Mouse (Mus musculus) brain, embryonic 14.5 days (tissue): Measurements from ENCODE around the gene Npepl1. TPM values are rescaled to one million over a fixed set of nuclear protein-coding genes. Genes with fewer than 3 reads are reported as not detected.

ENCODE experiments used
- DNase-seq: peaks from one replicate; pipeline ENCODE4 v3.0.0-alpha.2; 2011; ENCODE audit warnings: low read depth
- CTCF ChIP-seq: fragments of 200-500 bp; IDR thresholded peaks from 2 replicates; pipeline ENCODE4 v1.5.1; 2012; ENCODE audit warnings: inconsistent platforms, mild to moderate bottlenecking, moderate library complexity, borderline replicate concordance; ENCODE audit not compliant: insufficient read depth, insufficient read length; ENCODE audit errors: extremely low read depth
- POLR2A ChIP-seq: fragments of 200-500 bp; IDR thresholded peaks from 2 replicates; pipeline ENCODE4 v1.6.1; 2012; ENCODE audit warnings: mild to moderate bottlenecking, inconsistent platforms, borderline replicate concordance; ENCODE audit not compliant: poor library complexity, insufficient read depth, insufficient read length, severe bottlenecking; ENCODE audit errors: extremely low read depth
- polyA plus RNA-seq: library from polyadenylated mRNA; depleted of rRNA; stranded (reverse); fragments of >200 nt; gene quantifications from 2 replicates; pipeline ENCODE4 v1.2.3, GENCODE M21; 2012

Gene Npepl1
- polyA plus RNA-seq, 1 experiment = 32.7 TPM

DNA sequence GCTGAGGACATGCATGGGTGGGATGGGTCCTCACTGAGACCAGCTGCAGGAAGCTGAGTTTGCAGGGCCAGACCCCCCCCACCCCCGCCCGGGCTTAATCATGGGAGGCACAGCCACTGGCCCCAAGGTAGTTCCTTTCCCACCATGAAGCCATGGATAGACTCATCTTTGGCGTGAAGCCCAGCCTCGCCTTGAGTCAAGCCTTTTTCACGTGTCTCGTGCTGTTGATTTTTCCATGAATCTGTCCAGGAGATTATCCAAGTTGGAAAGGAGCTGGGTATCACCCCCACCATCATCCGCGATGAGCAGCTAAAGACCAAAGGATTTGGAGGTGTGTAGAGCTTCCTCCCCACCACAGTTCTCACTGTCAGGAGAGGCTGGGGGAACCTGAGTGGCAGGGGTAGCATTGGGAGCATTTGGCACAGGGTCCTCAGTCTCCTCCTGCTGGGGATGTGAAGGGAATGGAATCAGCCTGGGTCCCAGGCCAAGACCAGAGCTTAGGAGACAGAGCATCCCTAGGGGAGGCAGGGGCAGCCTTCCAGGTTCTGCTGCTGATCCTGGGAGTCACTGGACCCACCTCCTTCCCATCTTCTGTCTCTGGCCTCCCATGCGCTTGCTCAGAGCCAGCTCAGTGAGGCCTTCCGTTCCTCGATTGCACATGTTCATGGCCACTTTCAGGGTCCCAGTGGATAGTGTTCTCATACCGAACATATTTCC is 4.2 kb downstream of the Npepl1 start:
- DNase-seq = no peak

DNA sequence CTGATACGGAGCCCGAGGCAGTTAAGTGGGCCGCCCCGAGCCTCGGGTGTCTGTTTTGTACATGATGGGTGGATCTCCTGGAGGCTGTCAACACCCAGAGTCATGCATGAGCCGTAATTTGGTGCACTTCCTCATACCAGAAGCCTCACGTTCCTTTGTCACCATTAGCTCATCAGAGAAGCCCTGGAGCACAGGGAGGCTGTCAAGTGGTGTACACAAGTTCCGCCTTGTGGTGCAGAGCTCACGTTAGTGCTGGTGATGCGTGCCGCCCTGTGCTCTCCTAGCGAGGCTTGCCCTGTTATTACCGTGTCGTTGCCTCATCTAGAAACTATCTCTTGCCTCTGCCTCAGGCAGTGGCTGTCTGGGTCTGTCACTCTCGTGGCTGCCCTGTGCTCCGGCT is 6.8 kb downstream of the Npepl1 start:
- peak; percentile 41 for DNase-seq
- TF ChIP-seq POLR2A = no peak
- TF ChIP-seq CTCF = no peak

More for the DNA sequence above, 4.2 kb downstream of the Npepl1 start:
- TF ChIP-seq POLR2A (no peak), CTCF (no peak)

DNA sequence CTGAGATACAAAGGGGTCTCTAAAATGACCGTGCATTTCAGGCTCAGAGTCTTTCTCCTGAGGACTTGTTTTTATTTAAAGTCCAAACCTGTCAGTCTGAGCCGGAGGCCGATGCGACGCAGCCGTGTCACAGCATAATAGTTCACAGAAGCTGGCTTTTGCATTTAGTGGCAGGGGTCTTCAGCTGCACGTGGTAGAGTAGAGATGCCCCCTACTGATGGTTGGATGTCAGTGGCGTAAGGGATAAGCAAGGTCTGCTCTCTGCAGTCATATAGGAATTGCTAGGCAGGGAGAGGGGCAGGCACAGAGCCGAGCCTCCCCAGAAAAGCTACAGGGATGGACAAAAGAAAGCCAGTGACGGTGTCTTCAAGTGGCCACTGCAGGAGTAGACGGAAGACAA is 8.0 kb downstream of the Npepl1 start:
- peak; percentile 81 for DNase-seq
- peak; percentile 60; the same call in 1 of the 2 replicates for TF ChIP-seq CTCF
- TF ChIP-seq POLR2A = no peak

DNA sequence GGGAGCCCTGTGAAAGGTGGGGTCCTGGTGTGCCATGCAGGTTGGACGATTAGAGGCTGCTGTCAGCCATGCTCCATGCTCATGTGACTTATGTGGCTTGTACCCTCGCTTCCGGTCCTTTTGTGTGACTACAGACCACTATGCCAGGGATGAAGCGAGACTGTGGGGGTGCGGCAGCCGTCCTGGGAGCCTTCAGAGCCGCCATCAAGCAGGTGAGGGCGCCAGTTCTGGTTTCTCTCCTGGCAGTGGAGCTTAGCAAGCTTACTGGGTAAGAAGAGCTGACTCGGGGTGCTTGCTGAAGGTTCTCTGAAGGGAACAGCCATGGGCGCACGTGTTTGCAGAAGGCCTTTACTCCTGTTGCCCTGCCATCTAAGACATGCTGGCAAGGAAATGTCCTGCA is 9.1 kb downstream of the Npepl1 start:
- TF ChIP-seq POLR2A = no peak
- DNase-seq = no peak

DNA sequence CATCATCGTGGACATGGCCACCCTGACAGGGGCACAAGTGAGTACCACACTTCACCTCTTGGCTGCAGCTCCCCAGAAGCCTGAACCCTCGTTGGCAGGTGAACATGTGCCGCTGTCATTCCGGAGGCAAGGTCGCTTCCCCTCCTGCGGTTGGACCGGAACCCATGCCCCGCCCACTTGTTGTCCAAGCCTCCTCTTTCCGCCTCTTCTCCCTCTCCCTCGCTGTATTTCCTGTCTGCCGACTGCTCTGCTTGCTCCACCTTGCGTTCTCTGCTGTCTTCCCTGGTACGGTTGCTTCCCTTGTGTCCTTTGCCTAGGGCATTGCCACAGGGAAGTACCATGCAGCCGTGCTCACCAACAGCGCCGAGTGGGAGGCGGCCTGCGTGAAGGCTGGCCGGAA is 10.5 kb downstream of the Npepl1 start:
- TF ChIP-seq POLR2A (no peak), CTCF (no peak)
- DNase-seq = no peak

DNA sequence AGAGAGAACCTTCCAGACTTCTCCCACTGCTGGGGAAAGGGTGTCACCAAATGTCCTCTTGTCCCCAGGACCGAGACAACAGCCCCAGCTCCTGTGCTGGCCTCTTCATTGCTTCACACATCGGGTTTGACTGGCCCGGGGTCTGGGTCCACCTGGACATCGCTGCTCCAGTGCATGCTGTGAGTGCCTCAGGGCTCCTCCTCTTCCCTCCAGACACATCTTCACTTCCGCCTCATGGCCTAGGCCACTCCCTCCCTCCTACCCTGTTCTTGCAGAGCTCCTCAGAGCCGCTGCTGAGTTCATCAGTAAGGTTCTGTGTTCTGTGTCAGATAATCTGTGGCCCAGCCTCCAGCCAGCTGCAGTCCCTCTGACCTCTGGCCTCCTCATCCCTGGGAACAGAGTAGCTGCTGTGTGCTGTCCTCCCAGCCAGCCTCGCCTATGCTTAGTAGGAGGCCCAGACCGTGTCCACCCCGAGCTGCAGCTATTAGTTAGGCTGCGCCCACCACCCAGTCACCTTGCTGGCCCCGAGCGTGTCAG is 11.3 kb downstream of the Npepl1 start:
- TF ChIP-seq CTCF (no peak), POLR2A (no peak)
- DNase-seq = no peak

DNA sequence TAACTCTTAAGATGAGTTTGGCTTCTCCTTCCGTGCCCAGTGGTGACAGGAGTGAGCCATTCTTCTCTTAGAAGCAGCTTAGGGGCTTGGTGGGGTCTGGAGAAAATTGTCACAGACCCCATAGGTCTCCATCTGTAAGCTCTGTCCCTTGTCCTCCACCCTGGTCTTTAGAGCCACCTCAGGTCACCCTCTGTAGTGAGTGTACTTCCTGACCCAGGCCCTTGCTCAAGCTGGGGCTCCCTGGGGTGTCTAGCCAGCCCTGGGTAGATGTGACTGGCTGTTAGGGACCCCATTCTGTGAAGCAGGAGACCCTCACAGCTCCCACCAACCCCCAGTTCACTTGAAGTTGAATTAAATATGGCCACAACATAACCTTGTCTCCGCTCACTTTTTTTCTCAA is 12.2 kb downstream of the Npepl1 start:
- DNase-seq = no peak
- TF ChIP-seq CTCF (no peak), POLR2A (no peak)

DNA sequence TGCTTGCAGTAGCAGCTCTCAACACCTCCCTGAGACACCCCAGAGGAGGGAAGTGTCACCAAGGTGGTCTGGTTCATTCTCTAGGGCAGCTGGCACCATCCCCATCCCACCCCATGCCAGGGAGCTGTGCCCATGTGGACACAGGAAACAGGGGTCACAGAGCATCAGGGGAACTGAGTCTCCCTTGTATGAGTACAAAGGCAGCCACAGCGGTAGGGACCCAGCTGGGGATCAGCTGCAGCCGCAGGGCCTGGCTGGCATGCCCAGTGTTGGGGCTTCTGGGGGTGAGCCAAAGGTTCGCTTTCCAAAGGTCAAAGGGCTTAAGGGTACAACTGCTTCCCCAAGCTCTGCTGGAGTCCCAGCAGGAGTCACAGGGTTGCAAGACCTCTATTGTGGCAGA is 13.6 kb downstream of the Npepl1 start:
- no peak for DNase-seq
- TF ChIP-seq POLR2A (no peak), CTCF (no peak)

DNA sequence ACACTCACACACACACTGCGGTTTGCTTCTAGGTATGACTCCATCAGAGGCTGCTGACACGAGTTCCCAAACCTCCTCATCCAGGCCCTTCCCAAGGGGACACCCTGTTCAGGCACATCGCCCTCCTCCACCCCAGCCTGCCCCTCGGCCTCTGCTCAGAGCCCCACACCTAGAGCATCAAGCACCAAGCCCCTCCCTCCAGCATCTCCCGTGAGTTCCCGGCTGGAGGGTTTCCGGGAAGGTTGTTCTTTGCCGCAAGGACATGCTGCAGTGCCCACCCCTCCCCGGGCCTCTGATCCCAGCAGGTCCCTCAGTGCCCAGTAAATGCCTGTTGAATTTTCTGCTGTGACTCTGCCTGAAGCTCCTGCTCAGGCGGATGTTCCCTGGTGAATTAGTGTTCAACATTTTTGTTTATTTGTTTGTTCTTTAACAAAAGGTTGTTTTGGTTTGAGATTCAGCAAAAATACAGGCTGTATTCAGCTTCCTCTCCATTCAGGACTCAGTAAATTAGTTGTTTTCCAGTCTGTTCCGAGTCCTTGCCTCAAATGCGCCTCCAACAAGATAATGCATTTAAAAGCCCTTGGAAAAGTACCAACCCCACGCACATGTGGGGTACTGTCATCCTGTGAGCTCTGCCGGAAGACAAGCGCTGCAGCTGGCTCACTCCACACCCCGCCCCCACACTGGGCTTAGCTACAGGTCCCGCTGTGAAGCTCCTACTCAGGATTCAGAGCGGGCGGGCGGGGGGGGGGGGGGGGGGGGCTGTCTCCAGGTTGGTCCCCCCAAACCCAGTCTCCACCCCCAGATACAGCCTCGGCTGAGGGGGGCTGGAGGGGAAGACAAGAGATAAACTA is 16.6 kb downstream of the Npepl1 start:
- TF ChIP-seq POLR2A = no peak
- TF ChIP-seq CTCF = no peak
- DNase-seq = peak; percentile 88

DNA sequence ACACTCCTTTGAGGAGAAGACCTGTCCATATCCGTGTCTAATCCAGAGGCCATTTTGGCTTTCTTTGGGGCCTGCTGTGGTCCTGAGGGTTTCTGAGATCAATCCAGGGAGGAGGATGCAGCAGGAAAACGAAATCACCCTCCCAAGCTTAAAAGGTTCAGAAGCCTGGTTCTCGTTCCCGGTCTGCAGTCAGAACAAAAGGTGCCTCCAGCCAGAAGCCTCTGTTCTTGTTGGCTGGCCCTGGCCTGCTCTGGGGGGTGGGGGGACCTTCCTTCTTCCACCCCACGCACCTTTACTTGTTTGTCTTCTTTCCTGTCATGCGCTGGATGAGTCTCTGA is 17.2 kb downstream of the Npepl1 start:
- no peak for DNase-seq
- TF ChIP-seq POLR2A = no peak
- no peak for TF ChIP-seq CTCF

DNA sequence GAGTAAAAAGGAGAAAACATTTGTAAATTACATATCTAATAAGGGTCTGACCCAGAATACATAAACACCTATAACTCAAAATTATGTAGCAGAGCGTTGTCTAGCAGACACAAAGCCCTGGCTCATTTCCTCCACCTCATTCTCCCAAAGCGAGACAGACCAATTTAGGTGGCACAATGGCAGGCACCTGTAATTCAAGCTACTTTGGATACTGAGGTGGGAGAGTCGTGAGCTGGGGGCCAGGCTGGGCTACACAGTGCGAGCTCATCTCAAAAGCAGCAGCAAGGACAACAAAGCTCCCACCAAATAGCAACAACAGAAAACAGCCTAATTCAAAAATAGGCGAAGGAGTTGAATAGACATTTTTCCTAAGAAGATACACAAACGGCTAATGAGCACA is 18.8 kb downstream of the Npepl1 start:
- DNase-seq = no peak
- no peak for TF ChIP-seq POLR2A
- no peak for TF ChIP-seq CTCF

DNA sequence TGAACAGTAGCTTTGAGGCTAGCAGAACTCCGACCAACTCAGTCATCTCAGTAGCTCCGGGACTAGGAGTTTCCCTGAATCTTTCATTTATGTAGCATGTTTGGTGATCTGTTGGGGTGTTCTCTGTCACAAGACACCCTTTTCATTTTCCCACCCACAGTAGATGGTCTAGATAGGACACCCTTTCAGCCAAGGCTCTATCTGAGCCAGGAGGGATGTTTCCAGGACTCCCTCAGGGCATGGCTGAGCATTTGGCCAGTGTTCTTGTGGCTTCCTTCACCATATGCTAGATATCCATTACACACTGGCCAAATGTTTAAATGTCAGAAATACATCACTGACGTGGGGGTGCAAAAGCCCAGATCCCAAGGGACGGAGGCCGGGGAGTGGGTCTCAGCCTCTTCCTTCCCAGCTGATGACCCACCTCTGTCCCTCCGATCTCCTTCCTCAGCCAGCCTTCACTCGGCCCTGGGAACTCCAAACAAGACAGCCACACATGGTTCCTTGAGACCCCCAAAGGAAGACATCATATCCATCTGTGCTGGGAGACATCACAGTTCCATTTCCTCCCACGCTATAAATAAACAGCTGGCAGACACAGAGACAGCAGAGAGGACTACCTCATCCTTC is 20.4 kb downstream of the Npepl1 start:
- DNase-seq = no peak
- TF ChIP-seq CTCF = no peak
